31 mouse cellular contexts compared by ENCODE assay signal in the genomic region with DNA sequence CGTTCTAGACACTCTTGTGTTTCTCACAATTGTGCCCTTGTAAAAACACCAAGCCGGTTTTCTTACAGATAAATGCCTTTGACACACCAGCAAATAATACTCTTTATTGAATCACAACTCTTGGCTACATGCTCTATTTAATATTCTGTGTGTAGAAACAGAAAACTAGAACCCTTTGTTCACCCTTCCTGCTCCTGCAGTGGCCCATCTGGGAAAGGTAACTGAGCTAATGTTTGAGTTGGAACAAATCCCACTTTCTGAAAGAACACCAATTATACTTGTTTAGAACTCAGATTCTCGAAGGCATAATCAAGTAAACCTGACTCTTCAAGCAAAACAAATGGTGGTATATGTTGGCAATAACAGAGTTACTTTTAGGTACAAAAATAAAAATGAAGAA. TPM values are rescaled to one million over a fixed set of nuclear protein-coding genes. Genes with fewer than 3 reads are reported as not detected.
DNase-seq lines count a peak whose midpoint lies in the region; ATAC-seq lines count a peak whose summit lies in the region.
"Had no signal": no experiment of that assay in that cellular context is flagged by ENCODE, and none has a peak within 500 bp of the region (broad histone marks: within the 10 kb centered on the region; RNA-seq: fewer than 3 reads in every experiment).

No protein-coding gene starts in this region.

- peaks cover 44% of the 10 kb centered on the region for H3K4me1 ChIP-seq in heart, embryonic 13.5 days
- H3K4me1 ChIP-seq in liver, embryonic 15.5 days (replicated peaks), result peaks cover 71% of the 10 kb centered on the region
- H3K4me1 ChIP-seq in stomach, embryonic 16.5 days (ENCODE audit: control insufficient read depth, insufficient read depth, low read length), result peaks cover 7% of the 10 kb centered on the region; the same call in 1 of the 2 replicates
- no peaks in the 10 kb centered on the region for H3K4me1 ChIP-seq in hindbrain, embryonic 11.5 days (replicated peaks; ENCODE audit: control insufficient read depth, insufficient read depth, low read length)
- H3K4me1 ChIP-seq: hindbrain, embryonic 12.5 days; midbrain, embryonic 10.5 days; midbrain, embryonic 15.5 days; neural tube, embryonic 15.5 days had no signal

- H3K27me3 ChIP-seq in heart, embryonic 13.5 days (replicated peaks), result no peaks in the 10 kb centered on the region
- no peaks in the 10 kb centered on the region for H3K27me3 ChIP-seq in liver, embryonic 15.5 days
- H3K27me3 ChIP-seq in stomach, embryonic 16.5 days (ENCODE audit: control insufficient read depth, insufficient read depth, low read length), result no peaks in the 10 kb centered on the region
- H3K27me3 ChIP-seq in hindbrain, embryonic 11.5 days (ENCODE audit: control insufficient read depth, insufficient read depth, low read length), result no peaks in the 10 kb centered on the region
- H3K27me3 ChIP-seq: embryonic facial prominence, embryonic 12.5 days; heart, embryonic 12.5 days; hindbrain, embryonic 12.5 days; intestine, embryonic 15.5 days; midbrain, embryonic 15.5 days; neural tube, embryonic 15.5 days had no signal

- DNase-seq in heart, postnatal 4 days, result no peak
- DNase-seq in brain, adult 2 months (ENCODE audit: low read depth, low spot score), result peak; percentile 50
- no peak for DNase-seq in hindbrain, embryonic 11.5 days (ENCODE audit: low spot score)
- DNase-seq in spleen, adult 12 weeks (ENCODE audit: low spot score), result no peak
- DNase-seq: adrenal gland, postnatal 25 days; cerebellum, adult 8-10 months; embryo, embryonic 11 days; gastrocnemius, postnatal 36 days; heart, adult 18-20 months; heart, postnatal 14 days; kidney, postnatal 25 days; lung, embryonic 14.5 days; lung, postnatal 14 days; retina, postnatal 1 day; right cerebral cortex, postnatal 14 days; spleen, adult 18-20 months; thymus, postnatal 4 days had no signal

- H3K9ac ChIP-seq in heart, embryonic 13.5 days, result no peak overlapping the region
- no peak overlapping the region for H3K9ac ChIP-seq in liver, embryonic 15.5 days
- no peak overlapping the region for H3K9ac ChIP-seq in stomach, embryonic 16.5 days (ENCODE audit: low read length)
- no peak overlapping the region for H3K9ac ChIP-seq in hindbrain, embryonic 11.5 days (ENCODE audit: low read depth, low read length)
- H3K9ac ChIP-seq: embryonic facial prominence, embryonic 12.5 days; heart, embryonic 12.5 days; hindbrain, embryonic 12.5 days; intestine, embryonic 15.5 days; lung, embryonic 14.5 days; midbrain, embryonic 15.5 days; neural tube, embryonic 15.5 days had no signal

- no peak overlapping the region for H3K4me2 ChIP-seq in heart, embryonic 13.5 days
- H3K4me2 ChIP-seq in liver, embryonic 15.5 days, result peak overlapping the region; percentile 23
- no peak overlapping the region for H3K4me2 ChIP-seq in stomach, embryonic 16.5 days (ENCODE audit: low read depth, low read length)
- H3K4me2 ChIP-seq in hindbrain, embryonic 11.5 days (replicated peaks; ENCODE audit: low read depth, low read length), result no peak overlapping the region
- H3K4me2 ChIP-seq: embryonic facial prominence, embryonic 12.5 days; heart, embryonic 12.5 days; hindbrain, embryonic 12.5 days; intestine, embryonic 15.5 days; lung, embryonic 14.5 days; midbrain, embryonic 15.5 days; neural tube, embryonic 15.5 days had no signal

- H3K27ac ChIP-seq in heart, embryonic 13.5 days (replicated peaks), result peak overlapping the region; percentile 28; the same call in 1 of the 2 replicates
- peak overlapping the region; percentile 25; the same call in 1 of the 2 replicates for H3K27ac ChIP-seq in liver, embryonic 15.5 days (replicated peaks)
- H3K27ac ChIP-seq in stomach, embryonic 16.5 days (ENCODE audit: low read length), result peak overlapping the region; percentile 23; the same call in 1 of the 2 replicates
- H3K27ac ChIP-seq in hindbrain, embryonic 11.5 days (ENCODE audit: low read depth, low read length), result no peak overlapping the region
- H3K27ac ChIP-seq: embryonic facial prominence, embryonic 12.5 days; hindbrain, embryonic 12.5 days; hindbrain, postnatal 0 days; intestine, embryonic 15.5 days; left cerebral cortex, adult 2 months; midbrain, embryonic 10.5 days; midbrain, embryonic 15.5 days; neural tube, embryonic 15.5 days had no signal

- 47% methylated on average over 3 of the region's 3 CpGs for WGBS in heart, embryonic 13.5 days
- 52% methylated on average over 3 of the region's 3 CpGs for WGBS in liver, embryonic 15.5 days (ENCODE audit: insufficient replicate concordance)
- 45% methylated on average over 3 of the region's 3 CpGs for WGBS in stomach, embryonic 16.5 days
- 79% methylated on average over 3 of the region's 3 CpGs for WGBS in hindbrain, embryonic 11.5 days

- H3K9me3 ChIP-seq in heart, embryonic 13.5 days, result no peaks in the 10 kb centered on the region
- no peaks in the 10 kb centered on the region for H3K9me3 ChIP-seq in liver, embryonic 15.5 days (replicated peaks)
- H3K9me3 ChIP-seq in stomach, embryonic 16.5 days (replicated peaks; ENCODE audit: control insufficient read depth, low read length), result no peaks in the 10 kb centered on the region
- H3K9me3 ChIP-seq in hindbrain, embryonic 11.5 days (ENCODE audit: control insufficient read depth, low read length), result no peaks in the 10 kb centered on the region
- H3K9me3 ChIP-seq: embryonic facial prominence, embryonic 12.5 days; heart, embryonic 12.5 days; hindbrain, embryonic 12.5 days; intestine, embryonic 15.5 days; midbrain, embryonic 10.5 days; midbrain, embryonic 15.5 days; neural tube, embryonic 15.5 days had no signal

- H3K36me3 ChIP-seq in heart, embryonic 13.5 days, result no peaks in the 10 kb centered on the region
- H3K36me3 ChIP-seq in liver, embryonic 15.5 days (replicated peaks), result 0 out of 2 replicates have a peak, but pooled peaks cover 3% of the 10 kb centered on the region
- no peaks in the 10 kb centered on the region for H3K36me3 ChIP-seq in stomach, embryonic 16.5 days (ENCODE audit: control insufficient read depth, insufficient read depth, low read length)
- H3K36me3 ChIP-seq in hindbrain, embryonic 11.5 days (ENCODE audit: control insufficient read depth, insufficient read depth, low read length), result no peaks in the 10 kb centered on the region
- H3K36me3 ChIP-seq: embryonic facial prominence, embryonic 12.5 days; heart, embryonic 12.5 days; hindbrain, embryonic 12.5 days; intestine, embryonic 15.5 days; midbrain, embryonic 10.5 days; midbrain, embryonic 15.5 days; neural tube, embryonic 15.5 days had no signal

- ATAC-seq in heart, embryonic 13.5 days (ENCODE audit: extremely low read depth, insufficient number of reproducible peaks, low FRiP score, low TSS enrichment), result no peak
- no peak for ATAC-seq in liver, embryonic 15.5 days (ENCODE audit: insufficient read depth)
- ATAC-seq in stomach, embryonic 16.5 days (ENCODE audit: insufficient read depth, low FRiP score), result no peak
- ATAC-seq in hindbrain, embryonic 11.5 days (ENCODE audit: low FRiP score), result no peak
- ATAC-seq: CD4-positive, CD25-positive, alpha-beta regulatory T cell, adult 4 months; forebrain, embryonic 14.5 days; hindbrain, postnatal 0 days; midbrain, embryonic 15.5 days had no signal

- no peak overlapping the region for H3K4me3 ChIP-seq in heart, embryonic 13.5 days
- H3K4me3 ChIP-seq in liver, embryonic 15.5 days (replicated peaks), result no peak overlapping the region
- H3K4me3 ChIP-seq in stomach, embryonic 16.5 days (replicated peaks; ENCODE audit: low read length), result no peak overlapping the region
- no peak overlapping the region for H3K4me3 ChIP-seq in hindbrain, embryonic 11.5 days (ENCODE audit: low read depth, low read length)
- H3K4me3 ChIP-seq: embryonic facial prominence, embryonic 12.5 days; heart, embryonic 12.5 days; hindbrain, embryonic 12.5 days; intestine, embryonic 15.5 days; left cerebral cortex, adult 2 months; midbrain, embryonic 10.5 days; midbrain, embryonic 15.5 days; neural tube, embryonic 15.5 days had no signal

RNA-seq across cellular contexts. Expression of a gene that starts 17.4 kb away (rescaled TPM):
- polyA plus RNA-seq in heart, embryonic 13.5 days (2015; fragmentation: Nextera tagmentation; extraction: Ambion mirVana), result 19.6 and 21.2 TPM in 2 replicates
- 10 to 100 TPM; 32.0 to 33.6 TPM for total RNA-seq in heart, postnatal 4 days (2021)
- polyA plus RNA-seq in liver, embryonic 15.5 days (2015; fragmentation: Nextera tagmentation; extraction: Ambion mirVana), result 37.5 and 40.0 TPM in 2 replicates
- polyA plus RNA-seq in stomach, embryonic 16.5 days (2015; fragmentation: Nextera tagmentation; extraction: Ambion mirVana), result 31.0 and 32.7 TPM in 2 replicates
- polyA plus RNA-seq in hindbrain, embryonic 11.5 days (2014; fragmentation: Nextera tagmentation; extraction: Ambion mirVana), result 36.1 and 37.1 TPM in 2 replicates

RNA-seq across cellular contexts. Expression of a gene that starts 27.3 kb away (rescaled TPM):
- 10.6 and 11.6 TPM in 2 replicates for polyA plus RNA-seq in heart, embryonic 13.5 days (2015; fragmentation: Nextera tagmentation; extraction: Ambion mirVana)
- 1 to 10 TPM; 6.2 to 6.9 TPM for total RNA-seq in heart, postnatal 4 days (2021)
- polyA plus RNA-seq in liver, embryonic 15.5 days (2015; fragmentation: Nextera tagmentation; extraction: Ambion mirVana), result 6.9 and 7.1 TPM in 2 replicates
- polyA plus RNA-seq in stomach, embryonic 16.5 days (2015; fragmentation: Nextera tagmentation; extraction: Ambion mirVana), result 17.5 and 17.9 TPM in 2 replicates
- 24.9 and 30.4 TPM in 2 replicates for polyA plus RNA-seq in hindbrain, embryonic 11.5 days (2014; fragmentation: Nextera tagmentation; extraction: Ambion mirVana)
